Mouse (Mus musculus): ENCODE results near the gene Vmn2r31. TPM values are rescaled to one million over a fixed set of nuclear protein-coding genes. Genes with fewer than 3 reads are reported as not detected.
"Not testable (repeated sequence)": the region's sequence is repeated elsewhere in the genome, so short reads cannot be mapped to it uniquely, and the experiment has no call there.

Vmn2r31 gene
- not detected in 2 replicates for total RNA-seq (2015; ENCODE audit: low replicate concordance)
- not detected in 2 replicates for total RNA-seq (2017; ENCODE audit: low replicate concordance)

- ATAC-seq (replicated peaks; ENCODE audit: low FRiP score, poor library complexity, severe bottlenecking): not testable (repeated sequence)
Measured at GRCm38 (mm10) chr7:7399603-7400002, at the start of gene Vmn2r31. Gene Vmn2r31, minus strand, starts transcription at chr7:7399703.

GRCm38 (mm10) chr7:7374431-7374830 is 25.1 kb downstream of the Vmn2r31 start, which contains the start of gene Gm45783:
Gene Gm45783, minus strand, starts transcription at chr7:7374573.
- not testable (repeated sequence) for ATAC-seq (replicated peaks; ENCODE audit: low FRiP score, poor library complexity, severe bottlenecking)

GRCm38 (mm10) chr7:7337509-7337908 is 62.0 kb downstream of the Vmn2r31 start, which contains the start of gene Vmn2r30:
Gene Vmn2r30, minus strand, starts transcription at chr7:7337609.
- ATAC-seq (replicated peaks; ENCODE audit: low FRiP score, poor library complexity, severe bottlenecking): not testable (repeated sequence)

Other genes with a start within 250 kb of the Vmn2r31 start
- 1.1 TPM in 1 of 2 replicates, not detected in the other for gene Zfp418, start 228.4 kb downstream of the Vmn2r31 start, total RNA-seq (2015; ENCODE audit: low replicate concordance)
- not detected in 2 replicates for gene Zfp418, start 228.4 kb downstream of the Vmn2r31 start, total RNA-seq (2017; ENCODE audit: low replicate concordance)
- gene Zfp772, start 189.7 kb downstream of the Vmn2r31 start, total RNA-seq (2015; ENCODE audit: low replicate concordance): 3.8 TPM in 1 of 2 replicates, not detected in the other
- gene Zfp772, start 189.7 kb downstream of the Vmn2r31 start, total RNA-seq (2017; ENCODE audit: low replicate concordance): 0.39 and 1.5 TPM in 2 replicates
- 2.2 TPM in 1 of 2 replicates, not detected in the other for gene Vmn2r29, start 152.4 kb downstream of the Vmn2r31 start, total RNA-seq (2015; ENCODE audit: low replicate concordance)
- gene Vmn2r29, start 152.4 kb downstream of the Vmn2r31 start, total RNA-seq (2017; ENCODE audit: low replicate concordance): 1.7 TPM in 1 of 2 replicates, not detected in the other
- 7.6 TPM in 1 of 2 replicates, not detected in the other for gene Gm45844, start 121.4 kb downstream of the Vmn2r31 start, total RNA-seq (2015; ENCODE audit: low replicate concordance)
- gene Gm45844, start 121.4 kb downstream of the Vmn2r31 start, total RNA-seq (2017; ENCODE audit: low replicate concordance): not detected in 2 replicates
- gene Clcn4, start 98.9 kb downstream of the Vmn2r31 start, total RNA-seq (2015; ENCODE audit: low replicate concordance): 11.7 and 16.9 TPM in 2 replicates
- 8.5 and 15.0 TPM in 2 replicates for gene Clcn4, start 98.9 kb downstream of the Vmn2r31 start, total RNA-seq (2017; ENCODE audit: low replicate concordance)
- gene Vmn2r30, start 62.1 kb downstream of the Vmn2r31 start, total RNA-seq (2015; ENCODE audit: low replicate concordance): not detected in 2 replicates
- gene Vmn2r30, start 62.1 kb downstream of the Vmn2r31 start, total RNA-seq (2017; ENCODE audit: low replicate concordance): not detected in 2 replicates
- gene Gm45783, start 25.1 kb downstream of the Vmn2r31 start, total RNA-seq (2015; ENCODE audit: low replicate concordance): not detected in 2 replicates
- gene Gm45783, start 25.1 kb downstream of the Vmn2r31 start, total RNA-seq (2017; ENCODE audit: low replicate concordance): not detected in 2 replicates
- not detected in 2 replicates for gene Vmn2r32, start 80.3 kb upstream of the Vmn2r31 start, total RNA-seq (2015; ENCODE audit: low replicate concordance)
- gene Vmn2r32, start 80.3 kb upstream of the Vmn2r31 start, total RNA-seq (2017; ENCODE audit: low replicate concordance): not detected in 2 replicates
- gene Vmn2r33, start 167.1 kb upstream of the Vmn2r31 start, total RNA-seq (2015; ENCODE audit: low replicate concordance): not detected in 2 replicates
- gene Vmn2r33, start 167.1 kb upstream of the Vmn2r31 start, total RNA-seq (2017; ENCODE audit: low replicate concordance): not detected in 2 replicates